Mouse (Mus musculus): ENCODE results near the gene Capg.
A peak's percentile ranks its signal among the peaks of the same experiment; 100 is the strongest.

Gene Capg

GRCm38 (mm10) chr6:72571826-72572225 is 27.6 kb downstream of the Capg start:
- DNase-seq: no peak

- no peak for DNase-seq
Measured at GRCm38 (mm10) chr6:72576041-72576440, 31.9 kb downstream of the Capg start.

DNA sequence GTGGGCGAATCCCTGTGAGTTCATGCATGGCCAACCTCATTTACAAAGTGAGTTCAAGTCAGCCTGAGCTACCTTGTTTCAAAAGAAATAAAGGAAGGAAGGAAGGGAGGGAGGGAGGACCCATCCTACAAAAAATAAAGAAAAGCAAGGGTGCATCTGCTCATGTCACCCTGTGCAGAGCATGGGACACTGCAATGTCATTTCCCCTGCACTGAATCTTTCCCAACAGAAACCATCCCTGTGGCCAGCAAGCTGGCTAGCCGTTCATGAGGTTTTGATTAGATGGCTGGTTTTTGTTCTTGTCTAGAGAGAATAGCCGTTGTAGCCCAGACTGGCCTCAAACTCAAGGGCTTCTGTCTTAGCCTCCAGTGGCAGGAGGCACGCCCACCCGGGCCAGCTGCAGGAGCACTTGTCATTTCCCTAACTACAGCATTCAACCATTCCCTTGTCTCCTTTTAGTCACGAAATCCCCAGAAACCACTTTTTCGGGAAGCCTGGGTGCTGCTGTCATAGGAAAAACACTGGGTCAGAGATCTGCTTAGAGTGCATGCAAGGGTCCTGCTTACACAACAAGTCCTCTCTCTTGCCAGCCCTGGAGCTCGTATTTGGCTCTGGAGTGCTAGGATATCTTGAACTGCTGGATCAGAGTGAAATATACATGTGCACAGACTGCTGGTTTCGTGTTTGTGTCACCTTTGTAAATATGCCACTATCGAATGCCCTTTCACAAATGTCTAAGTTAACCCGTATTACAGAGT is 37.6 kb downstream of the Capg start:
- no peak for DNase-seq

DNA sequence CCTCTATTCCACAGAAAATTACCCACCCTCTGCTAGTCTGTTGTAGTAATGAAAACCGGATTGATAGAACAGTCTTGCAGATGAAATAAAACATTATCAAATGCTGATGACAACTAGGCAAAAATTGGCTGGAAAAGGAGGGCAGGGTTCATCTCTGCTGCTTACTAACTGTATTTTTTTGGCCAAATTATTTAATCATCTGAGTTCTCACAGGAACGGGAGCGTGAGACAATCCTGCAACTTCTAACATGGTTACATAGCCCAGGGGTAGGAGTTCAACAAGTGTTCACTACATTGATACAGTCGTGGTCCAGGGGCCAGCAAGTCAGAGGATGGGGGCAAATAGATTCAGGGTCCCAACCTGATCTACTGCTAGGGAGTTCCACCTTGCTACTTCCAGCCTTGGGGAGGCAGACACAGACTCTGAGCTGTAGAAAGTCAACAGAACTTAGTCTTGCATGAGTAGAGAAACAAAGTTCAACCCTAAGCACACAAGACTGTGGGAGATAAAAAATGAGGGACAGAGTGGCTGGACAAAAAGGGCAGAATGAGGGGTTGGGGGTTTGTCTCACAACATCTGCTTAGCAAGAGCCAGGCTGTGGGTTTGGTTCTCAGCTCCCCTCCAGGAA is 39.1 kb downstream of the Capg start:
- no peak for DNase-seq

- no peak for DNase-seq
Measured at GRCm38 (mm10) chr6:72584154-72584553, 40.0 kb downstream of the Capg start.

GRCm38 (mm10) chr6:72586701-72587100 is 42.5 kb downstream of the Capg start:
- no peak for DNase-seq

DNA sequence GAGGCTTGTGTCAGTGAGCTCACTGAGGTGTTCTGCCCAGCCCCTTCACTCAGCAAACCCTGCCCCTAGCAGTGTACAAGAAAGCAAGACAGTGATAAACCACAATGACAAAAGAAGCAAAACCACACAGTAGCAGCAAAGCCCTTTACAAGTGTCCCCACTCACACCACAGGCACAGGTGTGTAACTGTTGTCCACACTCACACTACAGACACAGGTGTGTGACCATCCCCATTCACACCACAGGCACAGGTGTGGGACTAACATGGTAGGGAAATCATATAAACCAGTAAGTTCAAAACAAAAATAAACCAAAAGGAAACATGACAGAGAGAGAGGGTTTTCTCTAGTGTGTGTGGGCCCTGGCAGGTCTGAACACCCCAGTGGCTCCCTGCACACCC is 44.1 kb downstream of the Capg start:
- DNase-seq: no peak

DNA sequence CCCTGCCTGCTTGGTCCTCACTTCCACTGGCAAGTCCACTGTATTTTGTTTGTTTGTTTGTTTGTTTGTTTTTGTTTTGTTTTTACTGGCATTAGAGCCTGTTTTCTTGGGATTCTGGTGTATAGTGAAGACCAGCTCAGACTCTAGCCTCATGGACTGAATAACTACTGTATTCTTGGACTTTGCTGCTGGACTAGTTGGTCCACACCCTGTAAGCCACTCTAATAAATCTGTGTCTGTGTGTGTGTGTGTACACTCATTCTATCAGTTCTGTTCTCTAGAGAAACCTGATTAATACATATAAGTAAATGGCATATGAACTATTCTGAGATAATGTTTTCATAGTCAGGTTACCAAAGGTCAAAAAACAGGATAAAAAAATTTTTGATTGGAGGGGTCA is 45.9 kb downstream of the Capg start:
- no peak for DNase-seq

DNA sequence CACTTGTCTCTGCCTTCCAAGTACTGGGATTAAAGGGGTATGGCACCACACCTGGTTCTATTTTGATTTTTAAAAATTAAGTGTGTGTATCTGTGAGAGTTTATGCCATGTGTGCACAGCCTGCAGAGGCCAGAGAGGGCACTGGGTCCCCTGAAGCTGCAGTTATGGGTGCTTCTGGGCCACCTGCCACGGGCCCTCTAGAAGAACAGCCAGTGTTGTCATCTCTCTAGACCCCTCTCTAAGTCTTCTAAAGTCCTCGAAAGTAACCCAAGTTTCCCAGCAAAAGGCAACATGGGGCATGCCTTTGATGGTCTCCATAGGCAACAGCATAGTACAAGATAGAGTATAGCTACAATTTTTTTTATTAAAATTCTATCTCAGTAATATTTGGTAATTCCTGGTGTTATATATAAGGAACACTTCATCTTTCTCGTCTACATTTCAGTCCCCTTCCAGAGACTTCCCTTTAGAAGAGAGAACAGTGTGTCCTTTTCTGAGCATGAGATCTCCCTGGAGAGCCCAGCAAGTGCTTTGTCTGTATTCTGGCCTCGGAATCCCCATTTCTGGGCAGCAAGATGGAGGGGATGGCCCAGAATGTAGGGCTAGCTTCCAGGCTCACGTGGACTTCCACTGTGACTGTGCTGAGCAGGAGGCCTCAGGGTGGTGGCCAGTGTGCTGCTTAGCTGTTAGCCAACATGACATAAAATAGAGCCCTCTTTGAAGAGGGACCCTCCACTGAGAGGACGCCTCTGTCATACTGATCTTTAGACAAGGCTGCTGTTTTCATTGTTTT is 49.0 kb downstream of the Capg start:
- peak in 1 of 2 experiments; percentile 33 for DNase-seq

- DNase-seq: peak in 1 of 2 experiments; percentile 16
Measured at GRCm38 (mm10) chr6:72593914-72594313, 49.7 kb downstream of the Capg start.

GRCm38 (mm10) chr6:72597083-72597874 is 53.1 kb downstream of the Capg start:
- DNase-seq: peak; percentile 21 to 29

DNA sequence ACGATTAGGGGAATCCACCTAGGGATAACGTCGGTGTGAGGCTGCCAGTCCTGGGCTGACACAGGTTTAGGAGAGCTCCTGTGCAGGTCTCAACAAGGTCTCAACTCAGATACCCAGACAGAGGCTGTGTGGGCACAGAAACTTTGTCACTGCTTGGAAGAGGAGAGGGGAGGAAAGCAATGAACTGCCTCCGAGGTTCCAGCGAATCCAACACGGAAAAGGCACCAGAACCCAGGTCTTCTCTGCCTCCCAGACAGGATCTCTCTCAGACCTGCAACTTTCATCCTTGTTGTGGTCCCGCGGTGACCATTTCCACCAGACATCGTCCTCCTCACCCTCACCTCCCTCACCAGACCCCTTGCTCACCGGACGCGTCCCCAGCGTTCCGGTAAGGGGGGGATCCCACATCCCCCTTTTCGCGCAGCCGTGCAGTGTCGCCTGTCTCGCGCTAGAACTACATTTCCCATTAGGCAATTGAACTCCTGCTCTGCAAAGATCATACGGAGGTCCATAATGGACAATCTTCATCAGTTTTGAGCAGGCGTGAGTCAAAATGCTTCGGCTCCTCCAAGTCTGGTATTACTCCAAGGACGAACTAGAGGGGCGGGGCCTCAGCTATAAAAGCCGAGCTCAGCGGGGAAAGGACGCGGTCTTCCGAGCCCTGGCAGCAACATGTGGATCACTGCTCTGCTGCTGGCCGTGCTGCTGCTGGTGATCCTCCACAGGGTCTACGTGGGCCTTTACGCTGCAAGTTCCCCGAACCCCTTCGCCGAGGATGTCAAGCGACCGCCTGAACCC is 54.0 kb downstream of the Capg start, which contains the start of the genes Elmod3 and Retsat:
Elmod3 (minus strand) TSS at position 458 of the 798 bp plus-strand sequence.
Retsat (plus strand) TSS at position 520 of the 798 bp plus-strand sequence.
- DNase-seq: peak; percentile 89 to 91

- peak; percentile 64 to 66 for DNase-seq
Measured at GRCm38 (mm10) chr6:72598791-72599557, 54.8 kb downstream of the Capg start.

DNA sequence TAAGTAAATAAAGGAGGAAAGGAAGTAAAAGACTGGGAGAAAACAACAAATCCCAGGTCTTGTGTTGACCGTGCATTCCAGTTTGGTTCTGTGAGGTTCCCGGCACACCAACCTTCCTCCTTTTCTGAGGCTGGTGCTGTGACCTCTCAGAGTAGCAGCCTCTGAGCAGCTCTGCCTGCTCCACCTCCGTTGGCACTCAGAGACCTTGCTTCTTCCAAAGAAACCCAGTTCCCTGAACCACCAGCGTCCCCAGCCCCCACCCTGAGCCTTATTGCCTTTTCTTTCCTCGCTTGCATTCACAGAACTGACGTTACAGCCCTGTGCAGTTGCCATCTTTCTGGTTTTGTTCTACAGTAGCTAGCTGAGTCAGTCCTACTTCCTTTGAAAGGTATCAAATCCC is 56.0 kb downstream of the Capg start:
- peak in 1 of 2 experiments; percentile 18 for DNase-seq

- no peak for DNase-seq
Measured at GRCm38 (mm10) chr6:72600771-72601170, 56.6 kb downstream of the Capg start.

GRCm38 (mm10) chr6:72601732-72602131 is 57.5 kb downstream of the Capg start:
- DNase-seq: peak; percentile 90 to 93

DNA sequence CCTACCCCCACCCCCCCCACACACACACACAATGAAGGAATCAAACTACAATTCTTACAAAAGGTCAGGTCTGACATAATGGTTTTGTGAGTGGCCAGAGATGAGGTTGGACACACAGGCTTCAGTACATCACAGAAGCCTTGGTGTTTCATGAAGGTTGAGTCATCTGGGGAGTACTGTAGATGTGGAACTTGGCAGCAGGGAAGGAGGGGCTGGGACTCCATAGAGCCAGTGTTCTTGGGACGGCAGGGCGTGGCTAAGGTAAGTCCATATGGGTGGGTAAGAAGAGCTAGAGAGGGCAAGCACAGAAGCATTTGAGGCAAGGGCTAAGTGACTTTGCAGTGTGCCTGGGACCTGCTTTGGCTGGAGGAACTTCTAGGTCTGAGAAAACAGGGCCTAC is 59.9 kb downstream of the Capg start:
- DNase-seq: no peak

GRCm38 (mm10) chr6:72607060-72607459 is 62.9 kb downstream of the Capg start:
- DNase-seq: no peak

DNA sequence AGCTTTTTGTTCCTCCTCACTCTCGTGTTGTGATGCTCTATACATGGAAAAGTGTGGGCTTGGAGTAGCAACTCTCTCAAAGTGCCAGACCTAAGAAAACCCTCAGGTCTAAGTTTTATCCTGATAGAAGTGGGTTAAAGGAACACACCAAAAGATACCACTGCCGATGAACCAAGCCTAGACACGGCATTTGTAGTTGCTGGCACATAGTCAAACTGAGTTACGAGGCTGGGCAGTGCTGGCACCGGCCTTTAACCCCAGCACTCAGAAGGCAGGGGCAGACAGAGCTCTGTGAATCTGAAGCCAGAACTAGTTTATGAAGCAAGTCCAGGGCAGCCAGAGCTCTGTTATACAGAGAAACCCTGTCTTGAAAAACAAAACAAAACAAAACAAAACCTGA is 63.5 kb downstream of the Capg start:
- no peak for DNase-seq

- no peak for DNase-seq
Measured at GRCm38 (mm10) chr6:72608662-72609184, 64.5 kb downstream of the Capg start.

- DNase-seq: no peak
Measured at GRCm38 (mm10) chr6:72610261-72610660, 66.1 kb downstream of the Capg start.

Data from cerebellum, postnatal 10 days (tissue).